Mouse (Mus musculus): ENCODE results near the gene Noa1.
A peak's percentile ranks its signal among the peaks of the same experiment; 100 is the strongest.

The Noa1 gene

GRCm38 (mm10) chr5:77290606-77291005 is 19.3 kb downstream of the Noa1 start:
- no peak for DNase-seq (ENCODE audit: inconsistent age in 2 of 2, low spot score in 1 of 2)

- DNase-seq (ENCODE audit: inconsistent age in 2 of 2, low spot score in 1 of 2) = no peak
These were observed 20.2 kb downstream of the Noa1 start for GRCm38 (mm10) chr5:77289686-77290085.

DNA sequence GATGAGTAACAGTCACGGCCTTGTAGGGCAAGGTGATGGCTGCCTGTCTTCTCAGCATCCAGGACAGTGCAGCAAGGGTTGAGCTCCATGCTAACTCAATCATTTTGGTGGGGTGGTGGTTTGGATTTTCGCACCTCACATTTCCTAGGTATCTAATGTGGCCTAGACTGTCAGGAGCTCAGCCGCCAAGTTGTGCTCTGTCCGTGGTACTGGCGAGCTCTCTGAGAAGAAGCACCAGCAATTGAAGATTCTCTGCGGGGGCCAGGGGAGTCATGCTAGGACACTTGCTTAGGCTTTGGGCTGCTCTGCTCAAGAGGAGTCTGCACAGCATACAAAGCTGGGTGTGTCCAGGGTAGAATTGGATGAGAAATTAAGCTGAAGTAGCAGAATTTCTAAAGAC is 22.0 kb downstream of the Noa1 start:
- no peak for DNase-seq (ENCODE audit: inconsistent age in 2 of 2, low spot score in 1 of 2)

GRCm38 (mm10) chr5:77286904-77287303 is 23.0 kb downstream of the Noa1 start:
- no peak for DNase-seq (ENCODE audit: inconsistent age in 2 of 2, low spot score in 1 of 2)

DNA sequence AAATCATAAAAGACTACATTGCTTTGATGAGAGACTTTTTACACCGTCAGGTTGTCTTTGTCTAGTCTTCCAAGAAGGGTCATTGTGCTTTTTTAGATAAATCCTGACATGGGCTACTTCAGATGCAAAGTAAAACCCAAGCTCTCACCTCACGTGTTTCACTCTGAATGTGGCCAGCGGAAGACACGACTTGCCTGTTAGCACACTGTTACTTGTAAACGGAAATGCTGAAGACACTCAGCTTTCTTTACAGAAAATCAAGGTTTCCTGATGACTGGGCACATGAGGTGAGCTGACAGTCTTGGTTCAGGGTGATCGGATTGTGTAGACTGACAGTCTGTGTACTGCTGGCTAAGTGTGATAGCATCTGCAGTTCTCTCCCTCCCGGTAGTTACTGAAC is 24.2 kb downstream of the Noa1 start:
- DNase-seq (ENCODE audit: inconsistent age in 2 of 2, low spot score in 1 of 2) = no peak

DNA sequence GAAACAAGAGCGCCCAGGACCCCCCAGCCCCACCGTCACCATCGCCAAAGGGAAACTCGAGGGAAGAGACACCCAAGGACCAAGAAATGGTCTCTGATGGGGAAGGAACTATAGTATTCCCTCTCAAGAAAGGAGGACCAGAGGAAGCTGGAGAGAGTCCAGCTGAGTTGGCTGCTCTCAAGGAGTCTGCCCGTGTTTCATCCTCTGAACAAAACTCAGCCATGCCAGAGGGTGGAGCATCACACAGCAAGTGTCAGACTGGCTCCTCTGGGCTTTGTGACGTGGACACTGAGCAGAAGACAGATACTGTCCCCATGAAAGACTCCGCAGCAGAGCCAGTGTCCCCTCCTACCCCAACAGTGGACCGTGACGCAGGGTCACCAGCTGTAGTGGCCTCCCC is 27.6 kb downstream of the Noa1 start:
- DNase-seq (ENCODE audit: inconsistent age in 2 of 2, low spot score in 1 of 2) = no peak

DNA sequence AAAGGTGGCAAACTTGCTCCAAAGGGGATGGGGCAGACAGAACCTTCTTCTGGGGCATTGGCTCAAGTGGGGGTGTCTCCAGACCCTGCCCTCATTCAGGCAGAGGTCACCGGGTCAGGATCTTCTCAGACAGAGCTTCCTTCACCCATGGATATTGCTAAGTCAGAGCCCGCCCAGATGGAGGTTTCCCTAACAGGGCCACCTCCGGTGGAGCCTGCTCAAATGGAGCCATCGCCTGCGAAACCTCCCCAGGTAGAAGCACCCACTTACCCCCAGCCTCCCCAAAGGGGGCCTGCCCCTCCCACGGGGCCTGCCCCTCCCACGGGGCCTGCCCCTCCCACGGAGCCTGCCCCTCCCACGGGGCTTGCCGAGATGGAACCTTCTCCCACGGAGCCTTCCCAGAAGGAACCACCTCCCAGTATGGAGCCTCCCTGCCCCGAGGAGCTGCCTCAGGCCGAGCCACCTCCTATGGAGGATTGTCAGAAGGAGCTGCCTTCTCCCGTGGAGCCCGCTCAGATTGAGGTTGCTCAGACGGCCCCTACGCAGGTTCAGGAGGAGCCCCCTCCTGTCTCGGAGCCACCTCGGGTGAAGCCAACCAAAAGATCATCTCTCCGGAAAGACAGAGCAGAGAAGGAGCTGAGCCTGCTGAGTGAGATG is 28.2 kb downstream of the Noa1 start:
- DNase-seq (ENCODE audit: inconsistent age in 2 of 2, low spot score in 1 of 2) = no peak

GRCm38 (mm10) chr5:77277204-77277603 is 32.7 kb downstream of the Noa1 start:
- no peak for DNase-seq (ENCODE audit: inconsistent age in 2 of 2, low spot score in 1 of 2)

- peak in 1 of 2 experiments; percentile 67 for DNase-seq (ENCODE audit: inconsistent age in 2 of 2, low spot score in 1 of 2)
These were observed 33.9 kb downstream of the Noa1 start for GRCm38 (mm10) chr5:77275950-77276349.

GRCm38 (mm10) chr5:77273151-77273550 is 36.7 kb downstream of the Noa1 start:
- no peak for DNase-seq (ENCODE audit: inconsistent age in 2 of 2, low spot score in 1 of 2)

DNA sequence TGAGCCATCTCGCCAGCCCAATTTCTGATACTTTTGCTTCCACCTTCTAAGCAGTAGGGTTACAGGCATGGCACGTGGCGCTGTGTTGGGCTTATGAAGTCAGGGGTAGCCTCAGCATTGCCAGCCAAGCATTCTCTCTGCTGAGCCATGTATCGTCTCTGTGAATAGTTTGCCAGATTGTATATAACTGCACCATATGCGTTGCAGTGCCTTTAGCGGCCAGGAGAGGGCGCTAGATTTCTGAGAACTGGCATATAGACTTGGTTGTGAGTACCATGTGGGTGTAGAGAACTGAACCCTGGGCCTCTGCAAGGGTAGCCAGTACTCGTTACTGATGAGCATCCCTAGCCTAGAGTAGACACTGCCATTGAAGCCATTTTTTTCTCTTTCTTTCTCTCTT is 40.5 kb downstream of the Noa1 start:
- DNase-seq (ENCODE audit: inconsistent age in 2 of 2, low spot score in 1 of 2) = no peak

DNA sequence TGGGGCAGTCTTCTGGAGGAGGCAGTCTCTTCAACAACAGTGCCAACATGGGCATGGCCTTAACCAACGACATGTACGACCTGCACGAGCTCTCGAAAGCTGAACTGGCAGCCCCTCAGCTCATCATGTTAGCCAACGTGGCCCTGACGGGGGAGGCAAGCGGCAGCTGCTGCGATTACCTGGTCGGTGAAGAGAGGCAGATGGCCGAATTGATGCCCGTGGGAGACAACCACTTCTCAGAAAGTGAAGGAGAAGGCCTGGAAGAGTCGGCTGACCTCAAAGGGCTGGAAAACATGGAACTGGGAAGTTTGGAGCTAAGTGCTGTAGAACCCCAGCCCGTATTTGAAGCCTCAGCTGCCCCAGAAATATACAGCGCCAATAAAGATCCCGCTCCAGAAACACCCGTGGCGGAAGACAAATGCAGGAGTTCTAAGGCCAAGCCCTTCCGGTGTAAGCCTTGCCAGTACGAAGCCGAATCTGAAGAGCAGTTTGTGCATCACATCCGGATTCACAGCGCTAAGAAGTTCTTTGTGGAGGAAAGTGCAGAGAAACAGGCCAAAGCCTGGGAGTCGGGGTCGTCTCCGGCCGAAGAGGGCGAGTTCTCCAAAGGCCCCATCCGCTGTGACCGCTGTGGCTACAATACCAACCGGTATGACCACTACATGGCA is 41.8 kb downstream of the Noa1 start:
- peak; percentile 15 to 38 for DNase-seq (ENCODE audit: inconsistent age in 2 of 2, low spot score in 1 of 2)

- DNase-seq (ENCODE audit: inconsistent age in 2 of 2, low spot score in 1 of 2) = no peak
These were observed 42.4 kb downstream of the Noa1 start for GRCm38 (mm10) chr5:77267441-77267840.

DNA sequence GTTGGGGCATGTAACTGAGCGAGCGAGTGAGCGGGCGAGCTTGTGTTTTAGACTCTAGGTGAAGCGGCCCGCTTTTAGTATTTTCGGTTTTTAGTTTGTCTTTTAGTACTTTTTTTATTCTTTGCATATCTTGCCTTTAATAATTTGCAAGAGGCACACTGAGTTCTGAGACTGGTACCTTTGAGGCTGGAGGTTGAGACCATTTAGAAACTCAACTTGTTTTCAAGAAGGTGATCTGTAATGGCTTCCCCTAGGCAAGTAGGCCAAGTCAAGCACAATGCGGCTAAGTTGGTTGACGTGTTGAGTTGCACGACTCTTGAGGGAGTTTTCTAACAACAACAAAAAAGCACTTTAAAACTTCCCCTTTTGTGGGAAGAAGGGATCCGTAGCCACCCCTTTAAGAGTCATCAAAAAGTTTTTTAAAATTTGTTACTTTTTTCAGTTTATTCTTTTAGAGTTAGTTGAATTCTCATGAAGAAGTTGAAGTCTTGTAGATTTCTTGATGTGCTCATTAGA is 42.9 kb downstream of the Noa1 start:
- DNase-seq (ENCODE audit: inconsistent age in 2 of 2, low spot score in 1 of 2) = no peak

- peak; percentile 70 to 89 for DNase-seq (ENCODE audit: inconsistent age in 2 of 2, low spot score in 1 of 2)
These were observed 43.6 kb downstream of the Noa1 start for GRCm38 (mm10) chr5:77266066-77266885.

GRCm38 (mm10) chr5:77265671-77266065 is 44.2 kb downstream of the Noa1 start:
- peak; percentile 83 to 92 for DNase-seq (ENCODE audit: inconsistent age in 2 of 2, low spot score in 1 of 2)

GRCm38 (mm10) chr5:77265081-77265670 is 44.7 kb downstream of the Noa1 start, which contains the start of gene Rest:
TSS of gene Rest (plus strand) at chr5:77265491.
- peak; percentile 85 to 95 for DNase-seq (ENCODE audit: inconsistent age in 2 of 2, low spot score in 1 of 2)

DNA sequence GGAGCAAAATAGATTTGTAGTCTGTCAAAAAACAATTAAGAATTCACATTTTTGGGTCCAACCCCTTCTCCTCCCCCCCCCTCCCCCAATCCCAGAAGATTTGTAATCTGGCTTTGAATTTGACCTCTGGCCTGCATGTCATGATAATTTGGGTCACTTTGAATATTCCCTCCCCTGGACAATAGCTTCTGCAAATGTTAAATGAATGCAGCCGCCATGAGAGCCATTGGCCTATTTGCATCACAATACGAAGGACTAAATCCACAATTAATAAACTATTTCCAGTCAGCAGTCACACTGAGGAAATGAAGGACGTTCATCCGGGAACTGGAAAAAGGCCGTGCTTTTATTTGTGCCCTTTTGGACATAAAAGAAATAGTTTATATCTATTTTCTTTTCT is 47.8 kb downstream of the Noa1 start:
- DNase-seq (ENCODE audit: inconsistent age in 2 of 2, low spot score in 1 of 2) = no peak

GRCm38 (mm10) chr5:77261137-77261536 is 48.7 kb downstream of the Noa1 start:
- DNase-seq (ENCODE audit: inconsistent age in 2 of 2, low spot score in 1 of 2) = no peak

GRCm38 (mm10) chr5:77260141-77260540 is 49.7 kb downstream of the Noa1 start:
- DNase-seq (ENCODE audit: inconsistent age in 2 of 2, low spot score in 1 of 2) = no peak

- no peak for DNase-seq (ENCODE audit: inconsistent age in 2 of 2, low spot score in 1 of 2)
These were observed 50.6 kb downstream of the Noa1 start for GRCm38 (mm10) chr5:77259315-77259714.

Measured in adrenal gland, adult (tissue).